Mouse (Mus musculus): ENCODE measurements at regions not wholly inside any gene's neighbourhood (a gene's known extent, or its start where the extent isn't known, plus 50 kb on each side); places are given as distances from the start of the nearest gene placed in this dataset.

GRCm38 (mm10) chrX:15913795-15914500 is 608.7 kb upstream of the Cypt1 start:
- Histone ChIP-seq H3K27ac (no peak overlapping the region), H3K36me3 (ENCODE audit: insufficient read depth, low read length) (no peaks in the 10 kb centered on the region), H3K9me3 (ENCODE audit: low read length) (no peaks in the 10 kb centered on the region), H3K4me1 (ENCODE audit: insufficient read depth, low read length) (no peaks in the 10 kb centered on the region), H3K4me3 (ENCODE audit: low read length) (no peak overlapping the region), H3K9ac (replicated peaks; ENCODE audit: low read length) (no peak overlapping the region), H3K4me2 (ENCODE audit: low read depth, low read length) (no peak overlapping the region), H3K27me3 (ENCODE audit: insufficient read depth, low read length) (no peaks in the 10 kb centered on the region)
- TF ChIP-seq CTCF (IDR thresholded peaks at IDR 0.05; ENCODE audit: low read depth), result no peak
- DNase-seq (ENCODE audit: low spot score) (peak; percentile 37), ATAC-seq (peak; percentile 75; the same call in 1 of the 2 replicates)
- WGBS, result 54% methylated on average over 1 of the region's 1 CpGs

Measured in hindbrain, postnatal 0 days (tissue).